Mouse (Mus musculus) ES-Bruce4 (cell line): ENCODE measurements around the gene Grxcr1. TPM values are rescaled to one million over a fixed set of nuclear protein-coding genes. Genes with fewer than 3 reads are reported as not detected.

Experiments
- H3K27ac ChIP-seq: 2 replicates; pipeline ENCODE4 v1.5.1; 2012; ENCODE audit warnings: low read length, inconsistent platforms; ENCODE audit not compliant: insufficient read depth
- H3K27me3 ChIP-seq: 2 replicates; pipeline ENCODE4 v1.6.1; 2012; ENCODE audit warnings: mild to moderate bottlenecking, low read length, inconsistent platforms; ENCODE audit not compliant: control insufficient read depth, poor library complexity, insufficient read depth, severe bottlenecking
- H3K36me3 ChIP-seq: 2 replicates; pipeline ENCODE4 v1.6.1; 2012; ENCODE audit warnings: inconsistent platforms, mild to moderate bottlenecking, low read length, moderate library complexity; ENCODE audit not compliant: control insufficient read depth, poor library complexity, insufficient read depth, severe bottlenecking
- H3K4me1 ChIP-seq: one replicate; pipeline ENCODE4 v1.8.1; 2011; ENCODE audit warnings: low read length; ENCODE audit not compliant: control insufficient read depth, insufficient read depth
- H3K4me3 ChIP-seq: 2 replicates; pipeline ENCODE4 v1.5.1; 2011; ENCODE audit warnings: low read depth, mild to moderate bottlenecking, low read length
- H3K9ac ChIP-seq: 2 replicates; pipeline ENCODE4 v1.6.1; 2012; ENCODE audit warnings: low read depth, mild to moderate bottlenecking, inconsistent platforms; ENCODE audit not compliant: poor library complexity, severe bottlenecking
- H3K9me3 ChIP-seq: replicated peaks from 2 replicates; pipeline ENCODE4 v1.6.1; 2012; ENCODE audit warnings: mild to moderate bottlenecking, low read length, inconsistent platforms; ENCODE audit not compliant: control insufficient read depth, poor library complexity, insufficient read depth, severe bottlenecking
- CTCF ChIP-seq: IDR thresholded peaks from one replicate; pipeline ENCODE4 v1.8.1; 2011; ENCODE audit warnings: low read depth, low read length
- EP300 ChIP-seq: IDR thresholded peaks from 2 replicates; pipeline ENCODE4 v1.6.1; 2011; ENCODE audit warnings: low read depth, low read length; ENCODE audit not compliant: insufficient read depth
- POLR2A ChIP-seq: IDR thresholded peaks from one replicate; pipeline ENCODE4 v1.8.1; 2011; ENCODE audit warnings: low read length; ENCODE audit not compliant: insufficient read depth
- polyA plus RNA-seq: library from polyadenylated mRNA; stranded (reverse); fragments of >200 nt; gene quantifications from 2 replicates; pipeline ENCODE4 v1.2.4, GENCODE M21; 2011; ENCODE audit warnings: low read depth; ENCODE audit not compliant: missing spikeins, insufficient read depth, insufficient read length

Gene Grxcr1
- polyA plus RNA-seq, 1 experiment = not detected

GRCm38 (mm10) chr5:68057574-68057973, 25.9 kb downstream of the Grxcr1 start:
- Histone ChIP-seq H3K9me3 (no peaks in the 10 kb centered on the region), H3K27ac (no peak overlapping the region), H3K36me3 (no peaks in the 10 kb centered on the region), H3K27me3 (no peaks in the 10 kb centered on the region), H3K9ac (no peak overlapping the region), H3K4me3 (no peak overlapping the region), H3K4me1 (no peaks in the 10 kb centered on the region)
- TF ChIP-seq CTCF = no peak
- no peak for TF ChIP-seq POLR2A

- no peaks in the 10 kb centered on the region for H3K36me3 ChIP-seq
- no peaks in the 10 kb centered on the region for H3K4me1 ChIP-seq
- no peak overlapping the region for H3K9ac ChIP-seq
- no peak for TF ChIP-seq EP300
- no peak for TF ChIP-seq POLR2A
- TF ChIP-seq CTCF = no peak
- H3K9me3 ChIP-seq = no peaks in the 10 kb centered on the region
- H3K27me3 ChIP-seq = no peaks in the 10 kb centered on the region
- H3K27ac ChIP-seq = no peak overlapping the region
- H3K4me3 ChIP-seq = no peak overlapping the region
These were observed 37.1 kb downstream of the Grxcr1 start for GRCm38 (mm10) chr5:68068694-68069093.

- TF ChIP-seq EP300 (no peak), POLR2A (no peak), CTCF (no peak)
- Histone ChIP-seq H3K9ac (no peak overlapping the region), H3K27me3 (no peaks in the 10 kb centered on the region), H3K36me3 (no peaks in the 10 kb centered on the region), H3K9me3 (no peaks in the 10 kb centered on the region), H3K27ac (no peak overlapping the region), H3K4me1 (no peaks in the 10 kb centered on the region), H3K4me3 (no peak overlapping the region)
These were observed 38.7 kb downstream of the Grxcr1 start for GRCm38 (mm10) chr5:68070308-68070707.

- no peak overlapping the region for H3K9ac ChIP-seq
- no peak overlapping the region for H3K27ac ChIP-seq
- no peaks in the 10 kb centered on the region for H3K4me1 ChIP-seq
- no peaks in the 10 kb centered on the region for H3K27me3 ChIP-seq
- TF ChIP-seq CTCF (no peak), POLR2A (no peak), EP300 (no peak)
- no peak overlapping the region for H3K4me3 ChIP-seq
- no peaks in the 10 kb centered on the region for H3K9me3 ChIP-seq
- no peaks in the 10 kb centered on the region for H3K36me3 ChIP-seq
These were observed 40.2 kb downstream of the Grxcr1 start for GRCm38 (mm10) chr5:68071857-68072256.

GRCm38 (mm10) chr5:68086535-68087098, 55.0 kb downstream of the Grxcr1 start:
- H3K36me3 ChIP-seq = no peaks in the 10 kb centered on the region
- 0 out of 2 replicates have a peak, but pooled peaks cover 3% of the 10 kb centered on the region for H3K9me3 ChIP-seq
- no peak overlapping the region for H3K27ac ChIP-seq
- H3K4me3 ChIP-seq = no peak overlapping the region
- H3K27me3 ChIP-seq = no peaks in the 10 kb centered on the region
- H3K4me1 ChIP-seq = no peaks in the 10 kb centered on the region
- no peak for TF ChIP-seq CTCF
- no peak for TF ChIP-seq EP300
- TF ChIP-seq POLR2A = no peak
- no peak overlapping the region for H3K9ac ChIP-seq

GRCm38 (mm10) chr5:68087174-68087573, 55.5 kb downstream of the Grxcr1 start:
- H3K27ac ChIP-seq = no peak overlapping the region
- 0 out of 2 replicates have a peak, but pooled peaks cover 3% of the 10 kb centered on the region for H3K9me3 ChIP-seq
- no peak overlapping the region for H3K9ac ChIP-seq
- no peaks in the 10 kb centered on the region for H3K27me3 ChIP-seq
- no peaks in the 10 kb centered on the region for H3K4me1 ChIP-seq
- no peaks in the 10 kb centered on the region for H3K36me3 ChIP-seq
- no peak overlapping the region for H3K4me3 ChIP-seq
- TF ChIP-seq POLR2A (no peak), EP300 (no peak), CTCF (no peak)
